Mouse (Mus musculus) bone marrow macrophage, adult 2 months (primary cell): Measurements from ENCODE around the gene Rbms2.

Experiments
- CTCF ChIP-seq: IDR thresholded peaks from 2 replicates; pipeline ENCODE4 v1.5.1; 2012; ENCODE audit warnings: low read depth, mild to moderate bottlenecking, low read length, moderate library complexity
- POLR2A ChIP-seq: IDR thresholded peaks from 2 replicates; pipeline ENCODE4 v1.6.1; 2012; ENCODE audit warnings: mild to moderate bottlenecking, low read depth, low read length, borderline replicate concordance

GRCm38 (mm10) chr10:128194024-128194550, 14.0 kb upstream of the Rbms2 start, which contains the start of gene Gls2:
- TF ChIP-seq POLR2A (no peak), CTCF (no peak)
